Mouse (Mus musculus) right cerebral cortex, postnatal 36 days (tissue): ENCODE data around the gene Tpra1.

Experiments
- DNase-seq, 2 experiments: peaks; one replicate each; pipeline ENCODE4 v3.0.0; 2022; ENCODE audit warnings: low spot score in 2 of 2, mixed read lengths in 1 of 2

Tpra1 gene

GRCm38 (mm10) chr6:88901947-88902820, at the start of gene Tpra1:
Gene Tpra1 (plus strand): TSS chr6:88902251.
- peak; percentile 95 for DNase-seq

GRCm38 (mm10) chr6:88854509-88854908, 47.5 kb upstream of the Tpra1 start:
- DNase-seq: no peak

- DNase-seq: no peak
Measured at GRCm38 (mm10) chr6:88855636-88856035, 46.4 kb upstream of the Tpra1 start.

- DNase-seq: no peak
Measured at GRCm38 (mm10) chr6:88857249-88857648, 44.8 kb upstream of the Tpra1 start.

- no peak for DNase-seq
Measured at GRCm38 (mm10) chr6:88857830-88858229, 44.2 kb upstream of the Tpra1 start.

GRCm38 (mm10) chr6:88858341-88858740, 43.7 kb upstream of the Tpra1 start:
- DNase-seq: no peak

GRCm38 (mm10) chr6:88860914-88861313, 41.1 kb upstream of the Tpra1 start:
- DNase-seq: no peak

- no peak for DNase-seq
Measured at GRCm38 (mm10) chr6:88865704-88866103, 36.3 kb upstream of the Tpra1 start.

- DNase-seq: peak in 1 of 2 experiments; percentile 48
Measured at GRCm38 (mm10) chr6:88869459-88869858, 32.6 kb upstream of the Tpra1 start.

GRCm38 (mm10) chr6:88870594-88870993, 31.5 kb upstream of the Tpra1 start:
- DNase-seq: no peak

GRCm38 (mm10) chr6:88871546-88871945, 30.5 kb upstream of the Tpra1 start:
- DNase-seq: peak in 1 of 2 experiments; percentile 48

- no peak for DNase-seq
Measured at GRCm38 (mm10) chr6:88872811-88873210, 29.2 kb upstream of the Tpra1 start.

- DNase-seq: no peak
Measured at GRCm38 (mm10) chr6:88873965-88874867, 27.8 kb upstream of the Tpra1 start.

- peak; percentile 80 to 81 for DNase-seq
Measured at GRCm38 (mm10) chr6:88874868-88875508, 27.1 kb upstream of the Tpra1 start, which contains the start of gene Podxl2. Gene Podxl2 (minus strand): TSS chr6:88875044.

- DNase-seq: no peak
Measured at GRCm38 (mm10) chr6:88879471-88879870, 22.6 kb upstream of the Tpra1 start.

- no peak for DNase-seq
Measured at GRCm38 (mm10) chr6:88881334-88881733, 20.7 kb upstream of the Tpra1 start.

GRCm38 (mm10) chr6:88884195-88884594, 17.9 kb upstream of the Tpra1 start:
- no peak for DNase-seq

- no peak for DNase-seq
Measured at GRCm38 (mm10) chr6:88884690-88885089, 17.4 kb upstream of the Tpra1 start.

GRCm38 (mm10) chr6:88885644-88886416, 16.2 kb upstream of the Tpra1 start:
- no peak for DNase-seq

- no peak for DNase-seq
Measured at GRCm38 (mm10) chr6:88886417-88886967, 15.6 kb upstream of the Tpra1 start.
